In genomic region chr10:20724451-20724850, GRCm38 (mm10) we compare ENCODE assay signal across 8 mouse cellular contexts. TPM values are rescaled to one million over a fixed set of nuclear protein-coding genes. Genes with fewer than 3 reads are reported as not detected.
DNase-seq lines count a peak whose midpoint lies in the region; ATAC-seq lines count a peak whose summit lies in the region.

No protein-coding gene starts in this region.

- no peak for ATAC-seq in CD4-positive, CD25-positive, alpha-beta regulatory T cell, adult 4 months
- no peak for ATAC-seq in heart, embryonic 15.5 days (replicated peaks; ENCODE audit: insufficient number of reproducible peaks, insufficient read depth, low FRiP score, low read depth)
- ATAC-seq in liver, embryonic 13.5 days (ENCODE audit: low read depth), result no peak

- no peaks in the 10 kb centered on the region for H3K27me3 ChIP-seq in heart, embryonic 15.5 days
- H3K27me3 ChIP-seq in liver, embryonic 13.5 days, result no peaks in the 10 kb centered on the region

- peak; percentile 6 for DNase-seq in CD4-positive, CD25-positive, alpha-beta regulatory T cell, adult 2 months (ENCODE audit: low read depth, low spot score)
- DNase-seq in B cell, adult 2 months, result peak; percentile 23 to 34
- DNase-seq in liver, embryonic 13.5 days, result no peak
- no peak for DNase-seq in adipocyte (ENCODE audit: low spot score)
- DNase-seq in cerebellum, postnatal 4 days (ENCODE audit: low spot score in 2 of 2), result no peak
- DNase-seq in lung, postnatal 14 days, result no peak

- no peaks in the 10 kb centered on the region for H3K9me3 ChIP-seq in heart, embryonic 15.5 days (replicated peaks)
- H3K9me3 ChIP-seq in liver, embryonic 13.5 days (replicated peaks), result no peaks in the 10 kb centered on the region

- WGBS in heart, embryonic 15.5 days, result 32% methylated on average over 10 of the region's 10 CpGs
- WGBS in liver, embryonic 13.5 days (ENCODE audit: insufficient replicate concordance), result 21% methylated on average over 10 of the region's 10 CpGs

- peak overlapping the region; percentile 56 for H3K4me2 ChIP-seq in heart, embryonic 15.5 days
- H3K4me2 ChIP-seq in liver, embryonic 13.5 days, result peak overlapping the region; percentile 64

- peaks cover 26% of the 10 kb centered on the region for H3K4me1 ChIP-seq in heart, embryonic 15.5 days (replicated peaks)
- H3K4me1 ChIP-seq in liver, embryonic 13.5 days (replicated peaks), result peaks cover 30% of the 10 kb centered on the region

- H3K9ac ChIP-seq in heart, embryonic 15.5 days, result peak overlapping the region; percentile 40
- H3K9ac ChIP-seq in liver, embryonic 13.5 days, result peak overlapping the region; percentile 55

- H3K4me3 ChIP-seq in heart, embryonic 15.5 days, result peak overlapping the region; percentile 46
- H3K4me3 ChIP-seq in liver, embryonic 13.5 days (replicated peaks), result peak overlapping the region; percentile 32

- H3K27ac ChIP-seq in heart, embryonic 15.5 days, result peak overlapping the region; percentile 70
- H3K27ac ChIP-seq in liver, embryonic 13.5 days, result no peak overlapping the region

- H3K36me3 ChIP-seq in heart, embryonic 15.5 days, result no peaks in the 10 kb centered on the region
- H3K36me3 ChIP-seq in liver, embryonic 13.5 days, result no peaks in the 10 kb centered on the region

RNA-seq across cellular contexts. Expression of gene Pde7b, which starts 0.4 kb away (rescaled TPM):
- under 1 TPM; 0.15 to 0.33 TPM for polyA plus RNA-seq in CD4-positive, CD25-positive, alpha-beta regulatory T cell, adult 4 months (2017; shearing (Covaris generic))
- polyA plus RNA-seq in heart, embryonic 15.5 days (2015; fragmentation: Nextera tagmentation; extraction: Ambion mirVana), result 5.4 and 6.7 TPM in 2 replicates
- polyA plus RNA-seq in liver, embryonic 13.5 days (2015; fragmentation: Nextera tagmentation; extraction: Ambion mirVana), result 0.20 and 0.29 TPM in 2 replicates

Comparison
In these comparisons a context has a peak if more than half of its experiments do, and no peak if none do; other contexts are left out.
1. DNase-seq: peak in CD4-positive, CD25-positive, alpha-beta regulatory T cell, adult 2 months (single experiment) and B cell, adult 2 months (2 of 2); none in liver, embryonic 13.5 days (single experiment), adipocyte (single experiment), cerebellum, postnatal 4 days (0 of 2) and lung, postnatal 14 days (single experiment).